Mouse (Mus musculus) brain, embryonic 14.5 days (tissue): ENCODE results near the gene Cdh13.

Experiments
- CTCF ChIP-seq: fragments of 200-500 bp; IDR thresholded peaks from 2 replicates; pipeline ENCODE4 v1.5.1; 2012; ENCODE audit warnings: inconsistent platforms, mild to moderate bottlenecking, moderate library complexity, borderline replicate concordance; ENCODE audit not compliant: insufficient read depth, insufficient read length; ENCODE audit errors: extremely low read depth
- POLR2A ChIP-seq: fragments of 200-500 bp; IDR thresholded peaks from 2 replicates; pipeline ENCODE4 v1.6.1; 2012; ENCODE audit warnings: mild to moderate bottlenecking, inconsistent platforms, borderline replicate concordance; ENCODE audit not compliant: poor library complexity, insufficient read depth, insufficient read length, severe bottlenecking; ENCODE audit errors: extremely low read depth

GRCm38 (mm10) chr8:118965101-118965840, 681.7 kb downstream of the Cdh13 start:
- TF ChIP-seq CTCF (no peak), POLR2A (no peak)
